Mouse (Mus musculus): ENCODE data around the gene Ovol2.
"Not testable (repeated sequence)": the region's sequence is repeated elsewhere in the genome, so short reads cannot be mapped to it uniquely, and the experiment has no call there.

Gene Ovol2

DNA sequence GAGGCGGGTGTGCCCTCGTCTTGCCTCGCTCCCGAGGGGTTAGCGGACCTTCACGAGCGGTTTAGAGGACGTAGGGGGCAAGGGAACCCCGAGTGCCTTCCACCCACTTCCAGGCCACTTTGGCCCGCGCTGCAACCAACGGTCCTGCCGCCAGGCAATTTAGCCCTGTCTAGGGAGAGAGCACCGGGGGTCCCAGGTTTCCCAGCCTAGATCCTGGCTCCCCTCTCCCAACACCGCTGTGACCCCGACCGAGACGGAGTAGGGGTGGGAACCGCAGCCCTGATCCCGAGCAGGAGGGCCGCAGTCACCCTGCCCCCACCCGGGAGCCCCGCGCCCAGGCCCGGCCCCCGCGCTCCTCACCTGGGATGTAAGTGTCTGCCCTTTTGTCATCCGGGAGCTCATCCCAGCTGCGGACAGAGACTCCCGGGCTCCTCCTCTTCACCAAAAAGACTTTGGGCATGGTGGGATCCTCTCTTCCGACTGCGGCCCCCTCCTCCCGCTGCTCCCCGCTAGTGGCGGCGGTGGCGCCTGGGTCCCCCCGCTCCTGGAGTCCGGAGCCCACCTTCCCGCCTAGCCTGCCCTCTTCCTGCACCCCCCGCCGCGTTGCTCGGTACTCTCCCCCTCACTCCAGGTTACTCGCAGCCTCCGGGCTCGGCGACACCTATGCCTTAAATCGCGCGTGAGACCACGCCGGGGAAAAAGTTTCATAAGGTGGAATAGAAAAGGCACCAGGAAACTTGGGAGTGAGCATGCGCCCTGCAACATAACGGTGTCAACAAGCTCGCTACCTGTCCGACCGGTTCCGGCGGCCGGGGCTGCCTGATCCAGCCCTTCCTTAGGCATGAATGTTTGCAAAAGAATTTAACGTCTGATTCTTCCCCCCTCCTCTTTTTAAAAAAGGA lies at the start of gene Ovol2:
Ovol2 (minus strand) TSS at position 746 of the 902 bp plus-strand sequence.
- no peak for ATAC-seq (ENCODE audit: insufficient number of reproducible peaks, low FRiP score, low TSS enrichment)

DNA sequence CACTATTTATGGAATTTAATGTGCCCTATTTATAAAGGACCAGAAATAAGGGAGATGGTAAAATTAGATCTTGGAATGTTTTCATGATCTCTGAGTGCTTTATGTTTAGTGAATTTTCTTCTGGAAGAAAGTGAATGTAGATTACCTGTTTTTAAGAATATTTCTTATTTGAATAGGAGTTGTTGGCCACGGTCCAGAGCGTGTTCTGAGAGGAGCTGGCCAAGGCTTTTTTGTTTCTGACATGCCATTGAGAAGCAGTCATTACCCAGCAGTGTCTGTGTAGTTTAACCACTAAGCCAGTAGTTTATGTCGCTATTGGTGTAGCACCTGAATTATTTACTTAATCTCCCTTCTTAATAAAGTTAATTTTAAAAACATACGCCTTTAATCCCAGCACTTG lies 49.8 kb upstream of the Ovol2 start:
- ATAC-seq (ENCODE audit: insufficient number of reproducible peaks, low FRiP score, low TSS enrichment): no peak

DNA sequence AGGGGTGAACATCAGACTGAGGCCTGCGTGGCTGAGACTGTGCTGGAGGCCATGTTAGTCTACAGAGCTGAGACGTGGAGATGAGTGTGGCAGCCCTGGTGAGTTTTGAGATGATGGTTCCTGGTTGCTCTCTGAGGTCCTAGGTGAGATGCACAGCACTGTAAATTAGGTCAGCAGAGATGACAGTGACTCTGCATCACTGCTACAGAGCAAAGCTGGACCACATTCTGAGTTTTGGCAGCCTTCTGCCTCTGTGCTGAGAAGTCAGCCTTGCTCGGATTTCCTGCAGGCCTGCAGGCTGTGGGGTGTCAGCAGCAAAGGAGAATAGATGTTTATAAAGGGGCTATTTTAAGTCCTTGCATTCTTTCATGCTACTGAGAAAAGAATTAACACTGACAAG lies 49.3 kb upstream of the Ovol2 start:
- ATAC-seq (ENCODE audit: insufficient number of reproducible peaks, low FRiP score, low TSS enrichment): peak; percentile 96

DNA sequence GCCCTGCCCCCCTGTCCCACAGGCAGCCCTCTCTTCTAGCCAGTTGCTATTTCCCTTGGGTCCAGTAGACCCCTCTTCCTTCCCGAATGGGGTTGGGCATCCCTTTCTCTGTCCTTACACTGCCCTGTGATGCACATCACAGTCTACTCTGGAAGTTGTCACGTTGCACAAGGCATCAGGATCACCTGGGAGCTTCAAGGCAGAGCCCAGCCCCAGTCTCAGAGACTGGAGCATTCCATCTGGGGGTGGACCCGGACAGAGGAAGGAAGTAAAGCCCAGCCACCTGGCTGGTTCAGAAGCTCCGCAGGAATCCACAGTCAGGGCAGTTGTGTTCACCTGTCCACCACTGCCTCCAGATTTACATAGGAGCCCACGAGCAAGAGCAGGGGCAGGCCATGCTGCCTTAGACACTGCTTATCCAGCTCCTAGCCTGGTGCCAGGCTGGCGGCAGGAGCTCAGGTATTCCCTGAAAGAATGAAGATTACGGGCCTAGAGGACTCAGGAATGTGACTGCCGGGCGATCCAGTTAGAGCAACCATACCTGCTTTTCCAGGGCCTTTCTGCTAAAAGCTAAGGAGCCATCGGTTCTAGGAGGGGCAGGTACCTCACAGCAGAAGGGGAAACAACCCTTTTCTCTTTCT lies 43.2 kb upstream of the Ovol2 start:
- no peak for ATAC-seq (ENCODE audit: insufficient number of reproducible peaks, low FRiP score, low TSS enrichment)

DNA sequence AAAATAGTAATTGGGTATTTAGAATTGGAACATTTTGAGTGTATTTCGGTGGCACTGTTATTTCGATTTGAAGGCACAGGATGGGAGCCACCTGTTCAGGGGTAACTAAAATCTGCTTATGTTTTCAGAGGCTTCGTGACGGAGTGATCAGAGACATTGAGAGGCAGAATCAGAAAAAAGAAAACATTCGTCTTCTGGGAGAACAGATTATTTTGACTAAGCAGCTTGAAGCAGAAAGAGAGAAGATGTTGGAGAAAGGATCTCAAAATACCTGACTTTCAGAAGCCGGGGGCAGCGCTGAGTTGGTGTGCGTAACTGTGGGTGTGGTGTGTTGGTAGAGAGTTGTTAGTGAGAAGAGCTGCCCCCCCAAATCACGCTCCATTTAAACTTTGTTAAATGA lies 41.1 kb upstream of the Ovol2 start:
- ATAC-seq (ENCODE audit: insufficient number of reproducible peaks, low FRiP score, low TSS enrichment): no peak

DNA sequence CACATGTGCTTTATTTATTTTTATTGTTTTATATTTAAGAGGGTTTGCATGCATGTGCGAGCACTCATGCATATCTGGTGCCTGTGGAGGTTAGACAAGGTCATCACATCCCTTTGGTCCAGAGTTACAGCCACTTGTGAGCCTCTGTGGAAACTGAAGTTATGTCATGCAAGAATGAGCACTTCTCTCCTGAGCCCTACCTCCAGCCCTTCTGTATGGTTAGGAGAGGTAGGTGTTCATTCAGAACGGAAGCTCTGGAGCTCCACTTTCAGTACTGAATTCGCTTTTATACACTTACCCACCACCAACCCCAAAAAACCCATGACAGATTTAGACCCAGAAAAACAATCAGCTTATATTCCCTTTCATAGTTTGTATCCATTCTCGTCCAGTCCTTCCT lies 39.6 kb upstream of the Ovol2 start:
- ATAC-seq (ENCODE audit: insufficient number of reproducible peaks, low FRiP score, low TSS enrichment): no peak

DNA sequence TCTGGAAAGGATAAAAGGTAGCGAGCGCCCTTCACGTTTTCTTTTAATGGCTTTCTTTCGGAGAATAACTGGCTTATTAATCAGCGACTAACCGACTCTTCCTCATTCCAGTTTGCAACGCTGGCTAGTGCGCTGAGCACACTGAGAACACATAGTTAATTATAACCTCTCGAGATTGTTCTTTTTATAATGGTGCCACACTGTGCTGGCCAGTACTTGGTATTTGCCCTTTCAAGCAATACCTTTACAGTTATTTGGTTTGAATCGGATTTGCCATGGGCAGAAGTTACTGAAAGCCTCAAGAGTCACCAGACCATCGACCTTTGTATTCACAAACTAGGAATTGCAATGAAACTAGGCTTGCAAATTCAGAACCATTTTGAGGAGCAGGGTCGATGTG lies 37.6 kb upstream of the Ovol2 start:
- no peak for ATAC-seq (ENCODE audit: insufficient number of reproducible peaks, low FRiP score, low TSS enrichment)

DNA sequence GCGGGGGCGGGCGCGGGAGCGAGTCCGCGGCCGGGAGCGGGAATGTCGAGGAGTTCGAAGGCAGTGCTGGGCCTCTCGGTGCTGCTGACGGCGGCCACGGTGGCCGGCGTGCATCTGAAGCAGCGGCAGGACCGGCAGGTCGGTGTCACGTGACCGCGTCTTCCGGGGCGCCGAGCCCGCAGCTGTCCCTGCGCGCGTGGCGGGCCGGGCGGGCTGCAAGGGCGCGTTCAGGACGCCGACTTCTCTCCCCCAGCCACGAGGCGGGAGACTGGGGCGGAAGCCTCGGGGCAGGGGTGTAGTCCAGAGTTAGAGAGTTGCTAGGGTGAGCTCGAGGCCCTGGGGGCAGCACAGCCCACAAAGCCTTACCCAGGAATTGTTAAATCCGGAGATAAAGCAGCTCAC lies 37.1 kb upstream of the Ovol2 start:
- no peak; the same call in none of the 2 replicates for ATAC-seq (ENCODE audit: insufficient number of reproducible peaks, low FRiP score, low TSS enrichment)

DNA sequence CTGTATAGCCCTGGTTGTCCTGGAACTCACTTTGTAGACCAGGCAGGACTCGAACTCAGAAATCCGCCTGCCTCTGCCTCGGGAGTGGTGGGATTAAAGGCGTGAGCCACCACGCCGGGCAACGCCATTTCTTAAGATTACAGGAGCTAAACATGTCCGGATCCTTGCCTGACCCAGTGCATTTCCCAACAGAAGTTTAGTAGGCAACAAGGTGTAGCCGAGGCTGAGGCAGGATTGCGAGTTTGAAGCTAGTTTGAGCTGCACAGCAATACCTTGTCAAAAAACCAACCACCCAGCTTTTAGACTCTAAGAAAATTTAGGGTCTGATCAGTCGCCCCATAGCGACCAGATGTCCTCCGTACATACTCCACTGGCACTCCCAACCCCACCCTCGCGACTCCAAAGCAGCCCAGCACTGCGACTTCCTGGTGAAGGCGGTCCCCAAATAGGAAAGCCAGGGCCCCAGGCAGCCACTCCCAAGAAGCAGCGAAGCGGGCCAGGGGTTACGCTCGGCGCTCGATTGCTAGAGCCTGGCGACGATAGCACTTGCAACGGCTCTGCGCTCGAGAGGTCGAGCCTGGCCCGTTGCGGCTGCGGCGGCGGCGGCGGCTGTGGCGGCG lies 36.6 kb upstream of the Ovol2 start, which contains the start of the genes Kat14 and Pet117:
Kat14 (plus strand) TSS at position 584 of the 620 bp plus-strand sequence.
Pet117 (plus strand) TSS at position 597 of the 620 bp plus-strand sequence.
- peak; percentile 97 for ATAC-seq (ENCODE audit: insufficient number of reproducible peaks, low FRiP score, low TSS enrichment)

DNA sequence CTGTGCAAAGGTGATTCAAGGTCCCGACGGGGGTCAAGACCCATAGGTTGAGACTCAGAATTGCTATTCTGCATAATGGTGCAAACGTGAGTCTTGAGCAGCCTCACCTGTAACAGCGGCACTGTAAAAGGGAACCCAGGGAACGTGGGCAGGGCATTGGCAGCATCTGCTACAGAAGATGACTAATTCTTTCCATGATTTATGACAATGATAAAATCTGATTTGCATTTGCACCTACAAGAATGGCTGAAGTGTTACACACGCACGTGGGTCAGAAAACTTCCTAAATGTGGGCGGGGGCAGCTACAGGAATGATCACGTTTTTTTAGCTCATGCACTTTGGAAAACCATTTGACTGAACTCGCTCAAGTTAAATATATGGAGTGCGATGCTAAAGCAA lies 20.9 kb upstream of the Ovol2 start:
- ATAC-seq (ENCODE audit: insufficient number of reproducible peaks, low FRiP score, low TSS enrichment): no peak

DNA sequence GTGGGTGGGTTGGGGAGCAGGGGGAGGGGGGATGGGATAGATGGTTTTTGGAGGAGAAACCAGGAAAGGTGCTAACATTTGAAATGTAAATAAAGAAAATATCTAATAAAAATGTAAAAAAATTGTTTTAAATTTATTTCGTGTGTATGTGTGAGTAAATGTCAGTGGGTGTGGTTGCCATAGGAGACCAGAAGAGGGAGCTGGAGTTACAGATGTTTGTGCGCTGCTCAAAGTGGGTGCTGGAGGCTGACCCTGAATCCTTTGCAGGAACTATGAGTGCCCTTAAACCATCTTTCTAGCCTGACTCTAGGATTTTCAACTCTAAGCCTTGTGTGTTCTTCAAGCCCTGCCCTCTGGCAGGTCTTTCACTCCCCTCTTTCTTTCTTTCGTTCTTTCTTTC lies 16.6 kb upstream of the Ovol2 start:
- no peak for ATAC-seq (ENCODE audit: insufficient number of reproducible peaks, low FRiP score, low TSS enrichment)

DNA sequence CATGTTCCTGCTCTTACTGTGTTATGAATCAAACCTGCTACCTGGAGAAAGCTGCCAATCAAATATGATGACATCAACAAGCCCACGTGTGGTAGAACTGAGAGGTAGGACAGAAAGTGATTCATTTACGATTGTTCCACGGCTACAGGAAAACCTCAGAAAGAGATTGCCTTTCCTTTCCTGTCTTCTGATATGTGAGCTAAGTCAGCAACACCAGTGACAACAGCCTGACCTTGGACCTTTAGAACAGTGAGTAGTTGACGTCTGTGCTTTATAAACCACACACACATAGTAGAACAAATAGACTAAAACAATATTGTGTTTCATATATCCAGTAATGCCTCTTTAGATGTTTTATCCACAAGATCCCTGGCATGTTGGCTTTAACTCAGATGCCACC lies 11.2 kb upstream of the Ovol2 start:
- ATAC-seq (ENCODE audit: insufficient number of reproducible peaks, low FRiP score, low TSS enrichment): no peak

DNA sequence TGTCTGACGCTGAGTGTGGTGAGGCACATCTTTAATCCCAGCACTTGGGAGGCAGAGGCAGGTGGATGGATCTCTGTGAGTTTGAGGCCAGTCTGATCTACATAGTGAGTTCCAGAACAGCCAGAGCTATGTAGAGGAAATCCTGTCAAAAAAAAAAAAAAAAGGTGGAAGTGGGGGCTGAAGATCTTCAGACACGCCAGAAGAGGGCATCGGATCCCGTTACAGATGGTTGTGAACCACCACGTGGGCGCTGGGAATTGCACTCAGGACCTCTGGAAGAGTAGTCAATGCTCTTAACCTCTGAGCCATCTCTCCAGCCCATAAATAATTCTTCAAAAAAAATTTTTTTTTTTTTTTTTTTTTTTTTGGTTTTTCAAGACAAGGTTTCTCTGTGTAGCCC lies 6.2 kb upstream of the Ovol2 start:
- not testable (repeated sequence) for ATAC-seq (ENCODE audit: insufficient number of reproducible peaks, low FRiP score, low TSS enrichment)

DNA sequence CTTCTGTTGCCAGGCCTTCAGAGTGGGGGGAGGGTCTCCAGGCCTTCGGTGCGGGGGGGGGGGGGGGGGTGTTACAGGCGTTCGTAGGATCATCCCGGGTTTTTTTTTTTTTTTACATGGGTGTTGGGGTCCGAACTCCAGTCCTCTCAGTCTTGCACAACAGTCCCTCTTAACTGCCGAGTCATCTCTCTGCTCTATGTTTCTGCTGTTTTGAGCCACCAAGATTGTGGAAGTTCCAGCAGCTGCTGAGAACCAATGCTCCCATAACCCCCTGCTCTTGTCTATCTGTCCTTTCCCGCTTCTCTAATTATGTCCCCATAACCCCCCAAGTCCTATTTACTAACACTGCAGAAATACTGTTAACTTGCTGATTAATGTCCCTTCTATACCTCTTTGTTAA lies 5.8 kb upstream of the Ovol2 start:
- ATAC-seq (ENCODE audit: insufficient number of reproducible peaks, low FRiP score, low TSS enrichment): no peak

DNA sequence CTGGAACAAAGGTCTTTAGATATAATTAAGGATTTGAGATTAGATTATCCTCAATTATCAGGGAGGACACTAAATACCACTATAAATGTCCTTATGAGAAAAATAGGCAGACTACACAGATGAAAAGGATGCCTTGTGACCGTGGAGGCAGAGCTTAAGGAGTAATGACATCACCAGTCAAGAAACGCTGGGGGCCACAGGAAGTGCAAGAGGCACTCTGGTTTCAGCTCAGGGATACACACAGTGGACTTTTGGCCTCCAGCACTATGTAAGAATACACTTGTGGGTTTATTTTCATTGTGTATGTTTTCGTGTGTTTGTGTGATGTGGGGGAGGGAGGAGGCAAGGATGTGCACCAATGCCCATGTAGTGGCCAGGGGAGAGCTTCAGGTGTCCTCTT lies 5.3 kb upstream of the Ovol2 start:
- ATAC-seq (ENCODE audit: insufficient number of reproducible peaks, low FRiP score, low TSS enrichment): no peak

DNA sequence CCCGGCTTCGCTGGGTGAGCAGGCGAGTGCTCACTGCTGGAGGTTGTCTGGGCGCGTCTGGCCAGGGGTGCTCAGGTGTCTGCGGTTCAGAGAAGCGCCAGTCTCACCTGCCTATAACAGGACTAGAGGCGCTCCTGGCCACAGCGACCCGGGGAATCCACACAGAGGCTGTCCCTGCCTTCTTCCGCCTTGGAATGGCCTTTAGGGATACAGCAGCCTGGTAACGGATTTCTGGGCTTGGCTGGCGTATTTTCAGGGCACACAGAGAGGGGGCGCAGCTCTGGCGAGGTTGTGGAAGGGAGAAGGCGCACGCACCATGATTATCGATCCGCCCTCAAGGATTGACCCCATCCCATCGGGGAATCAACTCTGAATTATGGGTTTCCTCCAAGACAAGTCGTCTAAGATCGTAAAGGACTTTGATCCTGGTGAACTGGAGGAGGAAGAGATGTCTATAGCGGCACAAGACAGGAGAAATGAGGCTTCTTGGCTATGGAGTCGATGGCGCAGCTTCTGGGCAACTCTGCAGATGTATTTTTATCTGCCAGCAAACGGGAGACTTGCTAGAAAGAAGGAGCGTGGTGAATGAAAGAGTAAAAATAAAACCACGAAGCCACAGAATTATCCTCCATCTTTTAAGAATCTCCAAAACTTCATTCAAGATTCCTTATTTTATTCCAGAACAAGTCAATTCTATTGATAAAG lies 1.3 kb upstream of the Ovol2 start:
- no peak for ATAC-seq (ENCODE audit: insufficient number of reproducible peaks, low FRiP score, low TSS enrichment)

DNA sequence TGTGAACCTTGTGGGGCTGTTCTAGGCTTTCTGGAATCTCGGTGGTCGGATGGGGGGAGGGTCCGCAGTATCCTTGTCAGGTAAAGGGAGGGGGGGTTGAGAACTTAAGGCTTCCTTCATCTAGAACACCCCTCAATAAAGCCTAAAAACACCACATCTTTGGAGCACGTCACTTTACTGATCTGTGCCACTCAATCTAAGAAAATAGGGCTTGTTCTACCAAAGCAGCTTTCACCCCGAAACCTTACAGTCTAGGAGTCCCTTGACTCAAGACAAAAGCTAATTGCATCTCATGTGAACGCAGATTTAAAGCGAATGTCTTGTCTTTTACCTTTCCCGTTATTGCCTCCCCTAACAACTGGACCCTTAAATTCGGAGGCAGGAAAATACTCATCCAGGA lies 540 bp upstream of the Ovol2 start:
- ATAC-seq (ENCODE audit: insufficient number of reproducible peaks, low FRiP score, low TSS enrichment): no peak

DNA sequence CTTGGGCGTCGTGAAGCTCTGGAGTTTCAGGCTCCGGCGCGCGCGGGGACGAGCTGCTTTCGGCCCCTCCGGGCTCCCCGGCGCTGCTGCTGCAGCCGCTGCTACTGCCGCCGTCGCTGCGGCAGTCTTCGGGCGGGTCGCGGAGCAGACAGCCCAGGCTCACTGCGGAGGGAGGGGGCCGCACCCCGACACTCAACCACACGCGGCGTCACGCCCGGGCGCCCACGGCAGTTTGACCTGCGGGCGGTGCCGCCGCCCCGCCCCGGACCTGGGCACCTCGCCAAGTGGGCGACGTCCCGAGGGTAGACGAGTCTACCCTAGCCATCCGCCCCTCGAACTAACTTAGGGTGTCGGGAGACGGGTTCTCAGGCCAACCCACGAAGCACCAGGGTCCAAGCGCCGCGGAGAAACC lies 980 bp downstream of the Ovol2 start:
- ATAC-seq (ENCODE audit: insufficient number of reproducible peaks, low FRiP score, low TSS enrichment): no peak

DNA sequence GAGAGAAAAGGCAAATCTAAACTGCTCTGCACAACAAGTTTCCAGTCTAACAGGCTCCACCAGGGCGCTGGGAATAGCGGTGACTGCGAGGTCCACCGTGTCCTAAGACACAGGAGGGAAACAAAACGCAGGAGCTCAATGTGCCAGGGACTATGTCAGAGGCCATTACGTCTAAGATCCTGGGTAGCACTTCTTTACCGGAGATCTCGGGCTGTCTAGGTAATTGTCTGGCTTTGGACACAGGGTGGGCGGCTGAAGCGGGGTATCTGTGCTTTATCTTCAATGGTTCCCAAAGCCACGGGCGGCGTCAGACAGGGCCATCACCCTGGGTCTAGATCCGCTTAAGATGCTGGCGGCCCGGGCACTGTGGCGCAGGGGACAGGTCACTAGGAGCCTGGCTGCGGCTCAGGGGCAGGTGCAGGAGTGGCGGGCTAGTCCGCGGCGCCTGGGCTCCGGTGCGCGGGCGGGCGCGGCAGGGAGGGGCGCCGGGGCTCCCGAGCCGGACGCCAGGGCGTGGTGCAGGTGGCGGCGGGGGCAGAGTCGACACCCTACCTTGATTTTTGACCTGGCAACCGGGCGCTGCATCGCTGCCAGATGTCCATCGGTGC lies 1.5 kb downstream of the Ovol2 start:
- ATAC-seq (ENCODE audit: insufficient number of reproducible peaks, low FRiP score, low TSS enrichment): no peak; the same call in 1 of the 2 replicates

DNA sequence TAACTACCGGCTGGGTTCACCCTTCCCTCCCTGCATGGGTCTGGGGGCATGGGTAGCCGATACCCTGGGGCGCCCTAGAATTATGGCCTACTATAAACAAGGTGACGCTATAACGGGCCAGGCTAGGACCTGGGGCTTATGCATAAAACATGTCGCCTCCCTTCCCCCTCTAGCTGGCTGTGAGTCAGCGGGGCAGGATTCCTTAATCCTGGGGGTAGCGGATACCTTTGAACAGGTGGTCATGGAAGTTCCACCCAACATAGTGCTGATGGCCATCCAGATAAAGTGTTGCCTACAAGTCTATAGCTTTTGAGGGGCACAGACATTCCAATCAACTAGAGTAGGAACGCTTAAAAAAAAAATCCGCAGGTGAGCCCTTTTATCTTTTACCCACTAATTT lies 2.0 kb downstream of the Ovol2 start:
- ATAC-seq (ENCODE audit: insufficient number of reproducible peaks, low FRiP score, low TSS enrichment): no peak

Measured in cerebellum, adult (tissue).